Mouse (Mus musculus): ENCODE results near the gene Dlx4.

The Dlx4 gene

DNA sequence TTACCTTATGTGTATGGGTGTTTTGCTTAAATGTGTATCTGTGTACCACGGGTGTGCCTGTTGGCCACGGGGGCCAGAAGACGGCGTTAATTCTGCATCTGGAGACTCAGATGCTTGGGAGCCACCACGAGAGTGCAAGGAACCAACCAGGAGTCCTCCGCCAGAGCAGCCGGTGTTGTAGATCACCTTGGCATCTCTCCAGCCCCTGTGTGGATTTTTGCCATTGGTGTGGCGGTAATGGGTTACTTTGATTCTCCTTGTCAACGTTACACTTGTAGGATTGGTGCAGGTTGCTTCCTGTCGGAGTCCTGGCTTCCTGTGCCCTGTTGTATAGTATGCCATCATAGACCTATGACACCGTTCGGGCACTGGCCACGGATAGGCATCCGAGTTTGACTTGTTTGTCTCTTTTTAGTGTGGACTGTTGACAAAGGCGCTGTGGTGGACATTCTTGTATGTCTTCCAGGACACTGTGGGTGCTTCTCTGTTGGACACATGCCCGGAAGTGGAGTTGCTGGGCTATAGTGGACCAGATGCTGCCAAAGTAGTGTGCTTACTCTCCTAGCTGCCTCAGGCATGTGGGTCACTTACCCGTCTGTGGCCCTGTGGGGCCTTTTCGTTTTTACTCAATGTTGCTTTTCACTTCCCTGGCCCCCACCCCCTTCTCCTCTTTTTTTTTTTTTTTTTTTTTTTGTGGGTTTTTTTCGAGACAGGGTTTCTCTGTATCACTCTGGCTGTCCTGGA, 43.7 kb downstream of the Dlx4 start:
- no peak for DNase-seq (ENCODE audit: low read depth)

DNA sequence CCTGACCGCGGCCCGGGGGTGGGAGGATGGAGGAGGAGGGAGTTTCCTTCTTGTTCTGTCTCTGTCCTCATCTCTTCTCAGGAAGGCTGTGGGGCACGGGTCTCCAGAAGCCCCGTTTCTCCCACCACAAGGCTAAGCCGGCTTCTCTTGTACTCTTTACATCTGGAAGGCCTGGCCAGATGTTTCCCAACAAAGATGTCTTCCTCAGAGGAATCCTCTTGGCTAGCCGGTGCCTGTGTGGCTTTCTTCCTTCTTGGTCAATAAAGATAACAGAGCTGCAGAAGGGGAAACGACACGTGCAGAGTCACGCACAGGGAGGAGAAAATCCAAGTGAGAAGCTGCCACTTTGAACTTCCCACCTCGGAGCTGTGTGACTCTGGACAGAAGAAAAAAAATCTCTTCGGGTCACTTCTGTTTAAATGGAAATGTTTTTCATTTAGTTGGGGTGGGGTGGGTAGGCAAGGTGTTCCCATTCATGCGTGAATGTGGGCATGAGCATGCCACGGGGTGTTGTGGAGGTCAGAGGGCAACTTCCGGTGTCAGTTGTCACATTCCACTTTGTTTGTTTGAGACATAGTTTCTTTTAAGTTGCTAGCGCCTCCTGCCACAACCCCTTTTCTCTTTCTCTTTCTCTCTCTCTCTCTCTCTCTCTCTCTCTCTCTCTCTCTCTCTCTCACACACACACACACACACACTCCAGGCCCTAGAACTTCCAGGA, 44.8 kb downstream of the Dlx4 start:
- DNase-seq (ENCODE audit: low read depth), result no peak

DNA sequence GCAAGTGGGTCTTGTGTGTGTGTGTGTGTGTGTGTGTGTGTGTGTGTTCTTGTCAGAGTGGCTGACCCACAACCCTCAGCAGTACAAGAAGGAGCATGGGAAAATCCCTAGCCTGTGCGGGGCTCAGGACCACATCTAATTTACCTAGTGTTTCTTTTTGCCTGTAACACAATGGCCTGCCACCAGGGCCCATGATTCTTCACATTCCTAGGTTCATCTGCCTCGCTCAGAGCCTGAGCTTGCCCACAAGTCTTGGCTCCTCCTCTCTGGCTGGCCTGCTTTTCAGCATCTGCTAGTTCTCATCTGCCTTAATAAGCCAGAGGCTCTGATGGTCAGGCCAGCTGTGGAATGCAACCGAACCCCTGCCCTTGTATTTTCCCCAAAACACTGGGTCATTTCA, 45.7 kb downstream of the Dlx4 start:
- no peak for DNase-seq (ENCODE audit: low read depth)

DNA sequence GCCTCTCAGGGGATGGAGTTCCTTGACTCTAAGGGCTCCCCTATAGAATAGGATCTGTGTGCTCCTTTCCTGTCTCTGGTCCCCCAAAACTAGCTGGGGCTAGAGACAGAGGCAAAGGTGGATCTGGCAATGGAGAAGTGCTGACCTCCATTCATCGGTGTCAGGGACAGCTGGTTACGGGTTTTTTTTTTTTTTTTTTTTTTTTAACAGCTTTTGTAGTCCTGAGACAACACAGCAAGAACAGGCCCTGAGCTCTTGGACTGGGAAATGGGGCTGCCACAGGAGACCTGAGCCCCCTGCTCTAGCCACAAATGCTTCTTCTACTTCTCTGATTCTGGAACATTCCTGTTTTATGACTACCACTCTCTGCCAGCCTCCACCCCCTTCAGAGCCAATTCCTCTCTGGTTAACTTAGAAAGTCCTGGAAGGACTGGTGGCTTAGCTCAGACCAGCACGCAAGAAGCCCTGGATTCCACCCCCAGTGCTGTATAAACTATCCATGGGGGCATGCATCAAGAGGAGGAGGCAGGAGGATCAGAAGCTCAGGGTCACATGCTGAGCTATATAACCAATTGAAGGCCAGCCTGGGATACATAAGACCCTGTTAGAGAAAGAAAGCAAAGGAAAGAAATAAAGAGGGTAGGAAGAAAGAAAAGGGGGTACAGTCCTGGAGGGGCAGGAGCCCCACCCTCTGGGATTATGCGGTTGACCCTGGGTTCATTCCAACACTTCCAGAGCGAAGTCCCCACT, 47.5 kb downstream of the Dlx4 start:
- no peak for DNase-seq (ENCODE audit: low read depth)

DNA sequence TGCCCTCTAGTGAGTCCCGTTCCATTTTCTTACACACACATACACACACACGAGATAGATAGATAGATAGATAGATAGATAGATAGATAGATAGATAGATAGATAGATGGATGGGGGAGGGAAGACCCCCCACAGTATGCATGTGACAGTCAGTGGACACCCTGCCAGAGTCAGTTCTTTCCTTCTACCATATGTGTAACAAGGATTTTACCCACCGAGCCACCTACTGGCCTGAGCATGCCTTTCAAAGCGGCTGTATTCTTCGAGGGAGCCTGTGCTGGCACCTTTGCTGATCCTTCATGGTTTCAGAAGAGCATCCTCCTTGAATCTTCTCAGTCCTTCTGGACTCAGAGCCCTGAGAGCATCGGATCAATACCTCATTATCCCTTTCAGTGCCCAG, 48.2 kb downstream of the Dlx4 start:
- DNase-seq (ENCODE audit: low read depth), result no peak

DNA sequence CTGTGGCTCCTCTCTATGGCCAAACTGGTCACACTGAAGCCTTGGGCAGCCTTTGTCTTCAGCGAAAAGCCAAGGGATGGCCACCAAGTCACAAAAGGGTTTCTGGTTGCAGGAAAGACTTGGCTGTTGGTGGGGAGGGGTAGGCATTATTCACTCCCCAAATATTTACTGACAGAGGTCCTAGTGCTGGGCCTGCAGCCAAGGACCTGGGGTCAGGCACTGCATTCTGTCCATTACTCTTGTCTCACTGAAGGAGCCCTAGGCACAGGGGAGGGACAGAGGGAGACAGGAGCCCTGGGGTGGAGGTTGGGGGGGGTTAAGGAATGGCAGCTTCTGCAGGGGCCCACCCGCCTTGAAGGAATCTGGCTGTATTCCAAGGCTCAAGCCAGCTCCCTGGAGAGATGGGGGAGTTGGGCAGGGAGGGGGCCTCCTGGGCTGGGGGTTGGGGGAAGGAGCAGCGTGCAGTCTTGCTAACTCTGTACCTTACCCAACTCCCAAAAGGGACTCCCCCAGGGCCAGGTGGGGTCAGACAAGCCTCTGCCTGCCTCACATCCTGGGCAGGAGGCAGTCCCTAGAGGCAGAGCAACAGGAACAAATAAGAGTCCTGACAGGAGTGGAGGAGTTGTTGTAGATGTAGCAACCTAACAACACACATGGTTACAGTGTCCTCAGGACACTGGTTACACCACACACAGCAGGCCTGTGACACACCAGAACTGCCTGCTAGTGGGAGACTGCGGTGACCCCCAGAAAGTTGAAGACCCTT, 49.3 kb downstream of the Dlx4 start:
- no peak for DNase-seq (ENCODE audit: low read depth)

DNA sequence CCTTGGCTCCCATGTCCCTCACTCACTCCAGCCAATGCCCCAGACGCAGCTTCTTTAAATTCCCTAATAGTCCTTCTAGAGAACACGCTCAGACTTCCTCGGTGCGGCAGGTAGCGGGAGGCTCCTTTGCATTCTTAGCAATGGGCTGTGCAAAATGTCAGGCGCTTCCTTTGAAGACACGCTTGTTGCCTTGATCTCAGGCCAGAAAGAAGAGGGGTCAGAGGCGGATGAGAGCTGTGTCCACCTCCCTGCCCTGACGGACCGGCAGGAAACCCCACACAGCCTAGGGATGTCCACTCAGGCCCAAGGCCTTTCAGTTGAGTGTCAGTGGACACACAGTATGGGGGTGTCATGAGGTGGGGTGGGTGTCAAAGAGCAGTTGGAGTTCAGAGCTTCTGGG, 50.5 kb downstream of the Dlx4 start:
- no peak for DNase-seq (ENCODE audit: low read depth)

DNA sequence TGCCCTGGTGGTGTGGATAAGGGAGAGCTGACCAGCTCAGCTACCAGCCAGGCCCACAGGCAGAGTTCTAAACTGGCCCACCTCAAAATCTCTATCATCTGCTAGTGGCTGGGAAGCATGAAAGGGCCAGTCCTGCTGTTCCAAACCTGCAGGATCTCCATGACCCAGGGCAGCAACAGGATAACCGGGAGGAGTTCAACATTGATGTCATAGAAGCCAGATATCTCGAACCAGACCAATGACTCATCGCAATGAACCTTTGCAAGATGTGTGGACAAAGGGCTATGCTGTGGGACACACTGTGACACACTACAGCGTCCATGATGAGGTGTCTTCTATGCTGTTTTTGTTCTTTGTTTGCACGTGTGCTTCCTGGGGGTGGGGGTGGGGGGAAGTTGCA, 53.0 kb downstream of the Dlx4 start:
- DNase-seq (ENCODE audit: low read depth), result no peak

Measured in c-Kit-positive CD71-positive TER-119-negative erythroid progenitor cells, embryonic 14.5 days (primary cell).